Mouse (Mus musculus): ENCODE results near the gene Pmf1. TPM values are rescaled to one million over a fixed set of nuclear protein-coding genes. Genes with fewer than 3 reads are reported as not detected.
A peak's percentile ranks its signal among the peaks of the same experiment; 100 is the strongest.
"Not testable (repeated sequence)": the region's sequence is repeated elsewhere in the genome, so short reads cannot be mapped to it uniquely, and the experiment has no call there.

Pmf1 gene
- polyA plus RNA-seq, 1 experiment from 2014 or later: 115 TPM

DNA sequence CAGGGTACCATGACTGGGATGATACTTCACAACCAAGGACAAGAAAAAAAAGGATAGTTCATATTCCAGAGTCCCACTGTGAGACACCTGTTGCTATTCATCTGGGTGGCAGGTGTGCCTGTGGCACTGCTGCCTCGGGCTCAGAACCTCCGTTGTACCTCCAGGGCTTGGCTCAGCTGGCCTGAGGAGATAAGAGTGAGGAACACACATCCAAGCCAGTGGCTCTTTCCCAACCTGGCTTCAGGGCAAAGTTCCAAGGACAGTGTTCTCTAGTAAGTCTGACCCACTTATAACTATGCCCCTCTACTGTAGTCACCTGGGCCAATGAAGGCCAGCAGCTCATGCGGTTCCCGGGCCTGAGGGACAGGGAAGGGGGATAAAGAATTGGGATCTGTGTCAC is 1.6 kb upstream of the Pmf1 start:
- 56% methylated on average over 4 of the region's 4 CpGs for WGBS (ENCODE audit: insufficient replicate concordance)
- peaks cover 71% of the 10 kb centered on the region for H3K36me3 ChIP-seq
- no peaks in the 10 kb centered on the region for H3K27me3 ChIP-seq (replicated peaks)
- no peaks in the 10 kb centered on the region for H3K9me3 ChIP-seq (replicated peaks)
- peak overlapping the region; percentile 93 for H3K27ac ChIP-seq
- 0 out of 2 replicates have a peak overlapping the region, but pooled peaks have one; percentile 5 for H3K4me3 ChIP-seq
- H3K9ac ChIP-seq: peak overlapping the region; percentile 91
- peak overlapping the region; percentile 91 for H3K4me2 ChIP-seq
- H3K4me1 ChIP-seq: peaks cover 82% of the 10 kb centered on the region
- peak; percentile 59 for ATAC-seq

DNA sequence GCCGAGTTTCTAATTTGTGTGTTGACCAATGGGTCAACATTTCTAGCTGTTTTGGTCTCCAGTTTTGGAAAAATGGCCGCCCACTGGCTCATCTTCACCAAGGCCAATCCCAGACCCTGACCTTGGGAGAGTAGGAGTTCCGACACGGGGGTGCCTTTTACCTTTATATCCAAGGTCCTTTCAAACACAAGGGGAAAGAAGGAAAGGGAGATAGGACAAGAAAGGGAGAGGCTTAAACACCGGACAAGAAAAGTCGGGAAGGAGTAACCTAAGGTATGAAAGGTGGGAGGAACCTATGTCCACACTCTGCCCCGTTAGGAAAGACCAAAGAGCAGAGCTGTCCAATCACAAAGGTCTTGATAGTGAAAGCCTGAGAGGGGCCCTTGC is 507 bp upstream of the Pmf1 start:
- peak overlapping the region; percentile 91 for H3K9ac ChIP-seq
- peak overlapping the region; percentile 91 for H3K4me2 ChIP-seq
- H3K4me3 ChIP-seq: peak overlapping the region; percentile 75
- H3K27me3 ChIP-seq (replicated peaks): no peaks in the 10 kb centered on the region
- H3K4me1 ChIP-seq: peaks cover 77% of the 10 kb centered on the region
- WGBS (ENCODE audit: insufficient replicate concordance): 24% methylated on average over 7 of the region's 7 CpGs
- ATAC-seq: no peak
- H3K9me3 ChIP-seq (replicated peaks): no peaks in the 10 kb centered on the region
- peak overlapping the region; percentile 93 for H3K27ac ChIP-seq
- peaks cover 69% of the 10 kb centered on the region for H3K36me3 ChIP-seq

DNA sequence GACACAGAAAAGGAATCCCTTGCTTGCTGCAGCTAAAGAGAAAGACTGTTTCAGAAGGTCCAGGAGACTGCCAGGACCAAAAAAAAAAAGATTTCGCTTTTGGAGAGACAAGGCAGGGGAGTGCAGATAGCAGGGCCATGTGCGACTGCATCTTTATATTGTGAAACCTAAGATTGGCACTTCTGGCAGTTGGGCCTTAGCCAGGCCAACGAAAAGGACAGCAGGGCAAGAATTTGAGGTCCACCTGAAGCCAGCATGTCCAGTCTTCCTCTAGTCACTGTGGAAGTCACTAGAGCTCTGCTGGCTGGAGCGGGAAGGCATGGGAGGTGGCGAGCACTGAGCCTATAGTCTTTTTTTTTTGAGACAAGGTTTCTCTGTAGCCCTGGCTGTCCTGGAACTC is 1.2 kb downstream of the Pmf1 start:
- ATAC-seq: no peak
- H3K4me3 ChIP-seq: peak overlapping the region; percentile 75
- peak overlapping the region; percentile 91 for H3K4me2 ChIP-seq
- H3K4me1 ChIP-seq: peaks cover 67% of the 10 kb centered on the region
- no peaks in the 10 kb centered on the region for H3K27me3 ChIP-seq (replicated peaks)
- H3K9me3 ChIP-seq (replicated peaks): no peaks in the 10 kb centered on the region
- peaks cover 67% of the 10 kb centered on the region for H3K36me3 ChIP-seq
- peak overlapping the region; percentile 91 for H3K9ac ChIP-seq
- H3K27ac ChIP-seq: peak overlapping the region; percentile 93
- WGBS (ENCODE audit: insufficient replicate concordance): 48% methylated on average over 5 of the region's 5 CpGs

DNA sequence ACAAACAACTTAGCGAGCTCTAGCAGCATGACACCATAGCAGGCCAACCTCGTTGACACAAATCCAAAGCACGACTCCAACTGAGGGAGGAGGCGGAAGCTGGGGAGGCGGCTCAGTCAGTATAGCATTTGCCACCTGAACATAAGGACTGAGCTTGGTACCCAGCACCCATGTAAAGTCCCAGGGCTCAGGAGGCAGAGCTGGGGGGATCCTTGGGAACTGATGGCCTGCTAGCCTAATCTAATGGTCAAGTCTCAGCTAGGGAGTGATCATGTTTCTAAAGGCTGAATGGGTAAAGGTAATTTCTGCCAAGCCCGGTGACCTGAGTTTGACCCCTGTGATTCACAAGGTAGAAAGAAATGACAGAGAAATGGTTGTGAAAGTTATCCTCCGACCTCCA is 2.6 kb downstream of the Pmf1 start:
- H3K36me3 ChIP-seq: peaks cover 67% of the 10 kb centered on the region
- no peak for ATAC-seq
- no peaks in the 10 kb centered on the region for H3K9me3 ChIP-seq (replicated peaks)
- H3K27ac ChIP-seq: peak overlapping the region; percentile 46; the same call in 1 of the 2 replicates
- H3K9ac ChIP-seq: 0 out of 2 replicates have a peak overlapping the region, but pooled peaks have one; percentile 18
- peaks cover 54% of the 10 kb centered on the region for H3K4me1 ChIP-seq
- H3K27me3 ChIP-seq (replicated peaks): no peaks in the 10 kb centered on the region
- WGBS (ENCODE audit: insufficient replicate concordance): 56% methylated on average over 7 of the region's 7 CpGs
- peak overlapping the region; percentile 8; the same call in 1 of the 2 replicates for H3K4me2 ChIP-seq
- no peak overlapping the region for H3K4me3 ChIP-seq

- no peaks in the 10 kb centered on the region for H3K27me3 ChIP-seq (replicated peaks)
- H3K4me1 ChIP-seq: peaks cover 49% of the 10 kb centered on the region
- H3K4me3 ChIP-seq: no peak overlapping the region
- ATAC-seq: no peak
- H3K36me3 ChIP-seq: peaks cover 67% of the 10 kb centered on the region
- H3K9me3 ChIP-seq (replicated peaks): no peaks in the 10 kb centered on the region
- H3K4me2 ChIP-seq: peak overlapping the region; percentile 8; the same call in 1 of the 2 replicates
- H3K27ac ChIP-seq: peak overlapping the region; percentile 46; the same call in 1 of the 2 replicates
- H3K9ac ChIP-seq: 0 out of 2 replicates have a peak overlapping the region, but pooled peaks have one; percentile 18
- 8% methylated on average over 2 of the region's 2 CpGs for WGBS (ENCODE audit: insufficient replicate concordance)
These were observed 3.0 kb downstream of the Pmf1 start for GRCm38 (mm10) chr3:88407090-88407489.

- WGBS (ENCODE audit: insufficient replicate concordance): 82% methylated on average over 10 of the region's 10 CpGs
- no peak for ATAC-seq
These were observed 6.5 kb downstream of the Pmf1 start for GRCm38 (mm10) chr3:88403522-88404230.

GRCm38 (mm10) chr3:88398666-88399065 is 11.5 kb downstream of the Pmf1 start:
- 86% methylated on average over 2 of the region's 2 CpGs for WGBS (ENCODE audit: insufficient replicate concordance)
- no peaks in the 10 kb centered on the region for H3K4me1 ChIP-seq
- H3K36me3 ChIP-seq: peaks cover 96% of the 10 kb centered on the region
- H3K9me3 ChIP-seq (replicated peaks): no peaks in the 10 kb centered on the region
- H3K4me2 ChIP-seq: no peak overlapping the region
- no peak for ATAC-seq
- H3K27ac ChIP-seq: no peak overlapping the region
- no peak overlapping the region for H3K4me3 ChIP-seq
- H3K27me3 ChIP-seq (replicated peaks): no peaks in the 10 kb centered on the region
- no peak overlapping the region for H3K9ac ChIP-seq

More at GRCm38 (mm10) chr3:88403522-88404230, 6.5 kb downstream of the Pmf1 start:
- Histone ChIP-seq H3K36me3 (peaks cover 84% of the 10 kb centered on the region), H3K9ac (no peak overlapping the region), H3K4me1 (peaks cover 24% of the 10 kb centered on the region), H3K27ac (no peak overlapping the region), H3K27me3 (replicated peaks) (no peaks in the 10 kb centered on the region), H3K4me2 (no peak overlapping the region), H3K4me3 (no peak overlapping the region), H3K9me3 (replicated peaks) (no peaks in the 10 kb centered on the region)

GRCm38 (mm10) chr3:88395742-88396141 is 14.4 kb downstream of the Pmf1 start:
- Histone ChIP-seq H3K27me3 (replicated peaks) (no peaks in the 10 kb centered on the region), H3K4me1 (no peaks in the 10 kb centered on the region), H3K4me3 (no peak overlapping the region), H3K36me3 (peaks cover 92% of the 10 kb centered on the region), H3K4me2 (no peak overlapping the region), H3K9ac (no peak overlapping the region), H3K9me3 (replicated peaks) (no peaks in the 10 kb centered on the region), H3K27ac (no peak overlapping the region; the same call in 1 of the 2 replicates)
- no peak; the same call in 1 of the 2 replicates for ATAC-seq
- WGBS (ENCODE audit: insufficient replicate concordance): 73% methylated on average over 8 of the region's 8 CpGs

DNA sequence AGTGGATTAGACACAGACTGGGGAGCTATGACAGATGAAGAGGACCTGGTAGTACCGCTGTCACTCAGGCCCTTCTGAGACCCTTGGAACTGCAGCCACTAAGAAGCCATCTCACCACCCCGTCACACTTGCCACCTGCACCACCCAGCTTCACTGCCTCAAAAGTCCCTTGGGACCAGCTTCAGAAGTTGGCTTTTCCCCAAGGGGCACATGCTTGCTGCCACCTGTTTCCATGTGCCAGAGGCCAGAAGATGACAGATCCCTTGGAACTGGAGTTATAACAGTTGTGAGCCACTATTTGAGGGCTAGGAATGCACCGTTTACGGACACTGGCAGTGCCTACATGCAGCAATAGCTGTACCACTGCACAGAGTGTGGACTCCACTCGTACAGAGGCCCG is 14.8 kb downstream of the Pmf1 start:
- no peak for ATAC-seq
- H3K27me3 ChIP-seq (replicated peaks): no peaks in the 10 kb centered on the region
- H3K4me1 ChIP-seq: no peaks in the 10 kb centered on the region
- H3K4me3 ChIP-seq: no peak overlapping the region
- 93% methylated on average over 6 of the region's 6 CpGs for WGBS (ENCODE audit: insufficient replicate concordance)
- H3K27ac ChIP-seq: no peak overlapping the region
- no peak overlapping the region for H3K4me2 ChIP-seq
- H3K9ac ChIP-seq: no peak overlapping the region
- peaks cover 92% of the 10 kb centered on the region for H3K36me3 ChIP-seq
- no peaks in the 10 kb centered on the region for H3K9me3 ChIP-seq (replicated peaks)

- Histone ChIP-seq H3K27me3 (replicated peaks) (no peaks in the 10 kb centered on the region), H3K36me3 (peaks cover 82% of the 10 kb centered on the region), H3K27ac (no peak overlapping the region), H3K4me1 (no peaks in the 10 kb centered on the region), H3K9ac (no peak overlapping the region), H3K9me3 (replicated peaks) (no peaks in the 10 kb centered on the region), H3K4me2 (no peak overlapping the region), H3K4me3 (no peak overlapping the region)
- WGBS (ENCODE audit: insufficient replicate concordance): 84% methylated on average over 9 of the region's 9 CpGs
- no peak for ATAC-seq
These were observed 16.3 kb downstream of the Pmf1 start for GRCm38 (mm10) chr3:88393776-88394375.

DNA sequence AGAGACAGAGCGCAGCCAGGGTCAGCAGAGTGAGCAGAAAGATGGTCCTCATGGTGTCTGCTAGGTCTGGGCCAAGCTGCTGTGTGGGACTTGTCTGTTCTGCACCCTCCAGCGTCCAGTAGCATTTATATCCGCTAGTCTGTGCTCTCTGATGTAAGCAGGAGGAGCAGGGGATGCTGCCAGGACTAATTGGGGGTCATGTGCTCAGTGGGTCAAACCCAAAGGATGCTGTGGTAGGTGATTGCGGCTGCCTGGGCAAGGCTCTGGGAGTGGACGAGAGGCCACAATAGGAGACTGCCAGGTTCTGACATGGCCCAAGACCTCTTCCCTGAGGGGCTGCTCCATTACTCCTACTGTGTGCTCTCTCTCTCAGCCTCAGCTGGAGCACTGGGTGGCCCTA is 25.8 kb downstream of the Pmf1 start, which contains the start of gene Bglap:
Gene Bglap, minus strand, starts transcription at position 101 of the 400 bp plus-strand sequence.
- peaks cover 12% of the 10 kb centered on the region for H3K4me1 ChIP-seq
- no peak within 1 kb of the TSS for H3K9ac ChIP-seq
- H3K9me3 ChIP-seq (replicated peaks): no peaks in the 10 kb centered on the region
- H3K4me3 ChIP-seq: no peak within 1 kb of the TSS
- H3K4me2 ChIP-seq: no peak within 1 kb of the TSS
- peaks cover 5% of the 10 kb centered on the region; the same call in 1 of the 2 replicates for H3K27me3 ChIP-seq (replicated peaks)
- no peak for ATAC-seq
- no peaks in the 10 kb centered on the region for H3K36me3 ChIP-seq
- 75% methylated on average over 5 of the region's 5 CpGs for WGBS (ENCODE audit: insufficient replicate concordance)
- no peak within 1 kb of the TSS for H3K27ac ChIP-seq

- H3K27me3 ChIP-seq (replicated peaks); H3K9ac ChIP-seq; H3K4me3 ChIP-seq; H3K36me3 ChIP-seq; H3K27ac ChIP-seq; H3K9me3 ChIP-seq (replicated peaks): not testable (repeated sequence)
- peak; percentile 11; the same call in 1 of the 2 replicates for ATAC-seq
- peaks cover 12% of the 10 kb centered on the region for H3K4me1 ChIP-seq
- peak overlapping the region; percentile 54; the same call in 1 of the 2 replicates for H3K4me2 ChIP-seq
- WGBS (ENCODE audit: insufficient replicate concordance): 19% methylated on average over 3 of the region's 7 CpGs
These were observed 27.7 kb downstream of the Pmf1 start for GRCm38 (mm10) chr3:88382383-88382782.
